Mouse (Mus musculus) CD4-positive, CD25-positive, alpha-beta regulatory T cell, adult 4 months (primary cell): ENCODE measurements around the gene Ccin. TPM values are rescaled to one million over a fixed set of nuclear protein-coding genes. Genes with fewer than 3 reads are reported as not detected.

ENCODE experiments used
- ATAC-seq: one replicate; pipeline ENCODE4 v1.8.0; 2017
- polyA plus RNA-seq, 2 experiments: library from polyadenylated mRNA; unstranded; fragments of 100-300 nt; shearing (Covaris generic); gene quantifications; one replicate each; pipeline ENCODE4 v1.2.1; 2017

The Ccin gene
- polyA plus RNA-seq, 2 experiments from 2014 or later = not detected

DNA sequence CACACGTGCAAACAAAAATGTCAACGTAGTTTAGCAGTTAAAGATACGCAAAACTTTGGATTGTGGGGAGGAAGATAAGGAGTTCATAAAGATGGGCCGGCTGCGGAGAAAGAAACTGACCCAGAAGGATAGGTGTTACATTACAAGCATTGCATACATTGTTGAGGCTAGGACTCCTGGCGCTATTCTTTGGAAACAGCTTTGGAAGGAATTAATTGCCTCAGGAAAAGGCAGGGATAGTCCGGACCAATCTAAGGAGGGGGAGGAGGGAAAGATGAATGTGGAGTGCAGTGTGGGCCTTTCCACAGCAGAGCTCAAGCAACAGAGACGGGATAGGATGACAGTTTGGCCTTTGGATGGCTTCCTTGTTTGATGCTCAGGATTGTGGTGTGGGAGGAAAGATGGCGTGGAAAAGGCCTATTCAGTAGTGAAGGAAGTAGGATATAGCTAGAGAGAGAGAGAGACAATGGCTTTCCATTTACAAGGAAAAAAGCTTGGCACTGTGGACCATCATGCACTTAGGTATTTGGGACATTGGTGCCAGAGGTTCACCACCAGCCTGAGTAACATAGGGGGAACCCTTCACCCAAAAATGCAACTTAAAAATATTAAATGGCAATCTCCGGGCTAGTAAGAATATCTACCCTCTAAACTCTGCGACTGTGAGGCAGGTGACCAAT lies 30.2 kb downstream of the Ccin start:
- no peak for ATAC-seq

DNA sequence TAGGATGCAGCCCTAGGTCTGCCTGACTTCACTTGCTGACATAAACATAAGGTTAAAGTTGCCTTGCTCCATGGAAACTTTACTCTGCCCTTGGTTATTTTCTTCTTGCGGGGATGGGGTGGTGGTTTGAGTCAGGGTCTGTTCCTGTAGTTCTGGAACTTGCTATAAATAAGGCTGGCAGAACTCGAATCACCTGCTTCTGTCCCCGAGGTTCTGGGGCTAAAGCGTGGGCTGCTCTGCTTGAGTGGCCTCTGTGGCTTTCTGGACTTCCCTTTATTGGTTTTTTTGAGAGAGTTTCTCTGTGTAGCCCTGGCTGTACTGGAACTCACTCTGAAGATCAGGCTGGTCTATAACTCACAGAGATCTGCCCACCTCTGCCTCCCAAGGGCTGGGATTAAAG lies 32.8 kb downstream of the Ccin start:
- no peak for ATAC-seq

DNA sequence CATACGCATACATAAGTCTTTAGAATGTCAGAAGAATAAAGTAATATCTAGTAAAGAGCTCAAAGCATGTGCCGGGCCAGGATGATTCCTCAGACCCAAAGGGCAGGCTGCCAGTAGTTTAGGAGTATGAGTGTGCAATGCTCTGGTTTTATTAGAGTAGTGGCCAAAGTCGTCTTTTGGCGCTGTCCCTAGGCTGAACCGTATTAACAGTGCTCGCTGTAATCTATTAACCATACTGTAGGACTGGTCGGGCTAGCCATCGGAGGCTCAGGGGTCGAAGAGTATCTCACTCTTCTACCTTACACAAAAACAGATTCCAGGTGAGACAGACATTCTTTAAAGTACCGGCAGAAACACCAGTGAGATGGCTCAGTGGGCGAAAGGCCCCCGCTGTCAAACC lies 33.5 kb downstream of the Ccin start:
- no peak for ATAC-seq

DNA sequence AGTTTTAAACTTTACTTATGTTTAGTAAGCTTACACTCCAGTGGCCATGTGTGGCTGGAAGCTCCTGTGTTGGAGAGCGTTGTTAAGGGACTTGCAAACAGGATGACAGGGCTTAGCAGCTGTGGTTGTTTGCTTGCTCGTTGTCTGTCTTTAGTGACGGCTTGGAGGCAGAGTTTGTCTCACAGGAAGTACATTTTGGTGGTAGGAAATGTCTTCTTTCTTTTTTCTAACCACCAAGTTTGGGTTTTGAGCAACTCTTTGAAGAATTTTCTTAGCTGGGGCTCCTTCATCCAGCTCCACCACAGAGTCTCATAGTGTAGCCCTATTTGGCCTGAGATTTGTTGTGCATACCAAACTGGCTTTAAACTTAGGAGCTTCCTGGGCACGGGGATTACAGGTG lies 39.0 kb downstream of the Ccin start:
- peak; percentile 94 for ATAC-seq

GRCm38 (mm10) chr4:44022766-44023165 lies 39.5 kb downstream of the Ccin start:
- ATAC-seq = no peak

GRCm38 (mm10) chr4:44023681-44024080 lies 40.4 kb downstream of the Ccin start:
- ATAC-seq = no peak

DNA sequence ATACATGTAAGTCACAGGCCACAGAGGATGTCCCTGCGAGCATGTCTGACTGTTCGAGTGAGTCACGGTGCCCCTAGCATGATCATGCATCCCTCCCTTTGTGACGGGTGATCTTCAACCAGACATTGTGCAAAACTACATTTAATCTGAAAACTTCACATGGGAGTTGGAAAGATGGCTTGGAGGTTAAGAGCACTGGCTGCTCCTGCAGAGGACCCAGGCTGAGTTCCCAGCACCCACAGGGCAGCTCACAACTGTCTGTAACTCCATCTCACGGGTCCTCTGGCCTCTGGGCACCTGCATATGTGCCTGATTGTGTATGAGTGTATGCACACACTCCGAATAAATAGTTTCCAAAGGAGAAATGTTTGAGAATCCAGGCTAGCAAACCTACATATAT lies 41.0 kb downstream of the Ccin start:
- ATAC-seq = no peak

- no peak for ATAC-seq
Measured at GRCm38 (mm10) chr4:44025570-44025969, 42.3 kb downstream of the Ccin start.

- no peak for ATAC-seq
Measured at GRCm38 (mm10) chr4:44028303-44029135, 45.2 kb downstream of the Ccin start.

GRCm38 (mm10) chr4:44029661-44030066 lies 46.4 kb downstream of the Ccin start:
- no peak for ATAC-seq

- ATAC-seq = no peak
Measured at GRCm38 (mm10) chr4:44031521-44031920, 48.2 kb downstream of the Ccin start.

Other genes with a start within 250 kb of the Ccin start
- gene Olfr159, start 212.5 kb upstream of the Ccin start, polyA plus RNA-seq = not detected
- gene Olfr156, start 159.6 kb upstream of the Ccin start, polyA plus RNA-seq = not detected
- gene Olfr157, start 143.3 kb upstream of the Ccin start, polyA plus RNA-seq = under 1 TPM in 1 of 2 experiments, not detected in 1; 0.09 TPM
- gene Olfr155, start 131.9 kb upstream of the Ccin start, polyA plus RNA-seq = not detected
- gene Reck, start 108.0 kb upstream of the Ccin start, polyA plus RNA-seq = 1 to 10 TPM; 4.2 to 4.6 TPM
- gene Glipr2, start 26.1 kb upstream of the Ccin start, polyA plus RNA-seq = 100 to 1,000 TPM; 165 to 194 TPM
- gene Clta, start 21.0 kb downstream of the Ccin start, polyA plus RNA-seq = 10 to 100 TPM; 66.1 to 83.6 TPM
- gene Gne, start 100.7 kb downstream of the Ccin start, polyA plus RNA-seq = 10 to 100 TPM; 20.5 to 20.9 TPM